Mouse (Mus musculus) embryonic facial prominence, embryonic 11.5 days (tissue): ENCODE measurements around the gene Calhm3. TPM values are rescaled to one million over a fixed set of nuclear protein-coding genes. Genes with fewer than 3 reads are reported as not detected.

Experiments used
- ATAC-seq: fragments of 200-750 bp; cut with Nextera tagmentation; replicated peaks from 2 replicates; pipeline ENCODE4 v1.8.0; 2017; ENCODE audit warnings: low read depth; ENCODE audit not compliant: insufficient number of reproducible peaks, low FRiP score, low TSS enrichment
- DNase-seq: peaks from one replicate; pipeline ENCODE4 v3.0.0-alpha.2; 2015; ENCODE audit warnings: low spot score
- H3K27ac ChIP-seq: fragments of 300-500 bp; sonication (generic); replicated peaks from 2 replicates; pipeline ENCODE4 v1.5.1; 2014; ENCODE audit warnings: mild to moderate bottlenecking, low read depth, low read length, control low read depth
- H3K27me3 ChIP-seq: fragments of 300-500 bp; sonication (generic); 2 replicates; pipeline ENCODE4 v1.6.1; 2014; ENCODE audit warnings: mild to moderate bottlenecking, low read length, moderate library complexity, mixed read lengths; ENCODE audit not compliant: control insufficient read depth, insufficient read depth
- H3K36me3 ChIP-seq: fragments of 300-500 bp; sonication (generic); replicated peaks from 2 replicates; pipeline ENCODE4 v1.6.1; 2014; ENCODE audit warnings: low read depth, mild to moderate bottlenecking, low read length, moderate library complexity, mixed read lengths; ENCODE audit not compliant: control insufficient read depth, insufficient read depth
- H3K4me1 ChIP-seq: fragments of 300-500 bp; sonication (generic); 2 replicates; pipeline ENCODE4 v1.6.1; 2014; ENCODE audit warnings: low read length, mixed read lengths; ENCODE audit not compliant: control insufficient read depth, insufficient read depth
- H3K4me2 ChIP-seq: fragments of 300-500 bp; sonication (generic); 2 replicates; pipeline ENCODE4 v1.6.1; 2014; ENCODE audit warnings: low read depth, mild to moderate bottlenecking, control low read depth, low read length, moderate library complexity
- H3K4me3 ChIP-seq: fragments of 300-500 bp; sonication (generic); 2 replicates; pipeline ENCODE4 v1.5.1; 2014; ENCODE audit warnings: low read depth, low read length, control low read depth
- H3K9ac ChIP-seq: fragments of 300-500 bp; sonication (generic); replicated peaks from 2 replicates; pipeline ENCODE4 v1.6.1; 2014; ENCODE audit warnings: mild to moderate bottlenecking, control low read depth, low read length
- H3K9me3 ChIP-seq: fragments of 300-500 bp; sonication (generic); replicated peaks from 2 replicates; pipeline ENCODE4 v1.6.1; 2016; ENCODE audit warnings: mild to moderate bottlenecking, low read length, inconsistent platforms, mixed read lengths; ENCODE audit not compliant: control insufficient read depth
- WGBS: fragments of 180-500 bp; shearing (Covaris S2); extraction: QIAGEN DNeasy Blood & Tissue Kit; methylation state at CpG from one replicate; pipeline ENCODE4 v1.1.7; 2014; 5-methylcytosine and 5-hydroxymethylcytosine counted together
- polyA plus RNA-seq: library from polyadenylated mRNA; unstranded; fragments of >200 nt; fragmentation: Nextera tagmentation; extraction: Ambion mirVana; gene quantifications from 2 replicates; pipeline ENCODE4 v1.2.1, GENCODE M21; 2014

Gene Calhm3
- polyA plus RNA-seq, 1 experiment from 2014 or later: not detected

DNA sequence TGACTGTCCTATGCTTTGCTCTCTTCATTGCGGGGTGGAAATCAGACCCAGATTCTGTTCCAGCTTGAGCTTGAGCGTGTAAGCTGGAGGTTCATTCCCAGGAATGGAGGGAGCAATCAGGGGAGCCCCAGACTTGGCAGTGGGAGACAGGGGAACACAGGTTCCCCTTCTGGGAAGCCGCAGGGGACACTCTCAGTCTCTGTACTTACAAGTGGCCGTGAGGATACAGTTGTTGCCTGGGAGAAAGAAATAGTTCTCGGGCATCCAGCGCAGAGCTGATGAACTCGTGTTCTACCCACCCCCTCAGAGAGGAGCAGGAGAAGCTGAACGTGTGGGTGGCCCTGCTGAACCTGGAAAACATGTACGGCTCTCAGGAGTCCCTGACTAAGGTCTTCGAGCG, 28.7 kb downstream of the Calhm3 start:
- Histone ChIP-seq H3K9me3 (no peaks in the 10 kb centered on the region), H3K36me3 (peaks cover 9% of the 10 kb centered on the region), H3K27me3 (no peaks in the 10 kb centered on the region), H3K9ac (no peak overlapping the region), H3K4me3 (no peak overlapping the region), H3K4me1 (no peaks in the 10 kb centered on the region), H3K4me2 (no peak overlapping the region), H3K27ac (no peak overlapping the region)
- WGBS: 93% methylated on average over 11 of the region's 11 CpGs
- ATAC-seq (no peak), DNase-seq (no peak)

DNA sequence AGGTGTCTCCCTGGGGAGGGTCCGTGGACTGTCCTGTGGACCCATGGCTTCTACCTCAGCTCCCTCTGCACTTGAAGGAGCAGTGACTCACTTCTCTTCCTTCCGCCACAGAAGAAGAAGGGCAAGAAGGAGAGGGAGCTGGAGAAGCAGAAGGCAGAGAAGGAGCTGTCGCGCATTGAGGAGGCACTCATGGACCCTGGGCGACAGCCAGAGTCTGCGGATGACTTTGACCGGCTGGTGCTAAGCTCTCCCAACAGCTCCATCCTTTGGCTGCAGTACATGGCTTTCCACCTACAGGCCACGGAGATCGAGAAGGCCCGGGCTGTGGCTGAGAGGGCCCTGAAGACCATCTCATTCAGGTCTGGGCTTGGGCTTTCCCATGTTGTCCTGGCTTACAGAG, 29.4 kb downstream of the Calhm3 start:
- Histone ChIP-seq H3K36me3 (peaks cover 9% of the 10 kb centered on the region), H3K27ac (no peak overlapping the region), H3K4me1 (no peaks in the 10 kb centered on the region), H3K9me3 (no peaks in the 10 kb centered on the region), H3K27me3 (no peaks in the 10 kb centered on the region), H3K9ac (no peak overlapping the region), H3K4me3 (no peak overlapping the region), H3K4me2 (no peak overlapping the region)
- ATAC-seq (no peak), DNase-seq (no peak)
- WGBS: 92% methylated on average over 10 of the region's 10 CpGs

DNA sequence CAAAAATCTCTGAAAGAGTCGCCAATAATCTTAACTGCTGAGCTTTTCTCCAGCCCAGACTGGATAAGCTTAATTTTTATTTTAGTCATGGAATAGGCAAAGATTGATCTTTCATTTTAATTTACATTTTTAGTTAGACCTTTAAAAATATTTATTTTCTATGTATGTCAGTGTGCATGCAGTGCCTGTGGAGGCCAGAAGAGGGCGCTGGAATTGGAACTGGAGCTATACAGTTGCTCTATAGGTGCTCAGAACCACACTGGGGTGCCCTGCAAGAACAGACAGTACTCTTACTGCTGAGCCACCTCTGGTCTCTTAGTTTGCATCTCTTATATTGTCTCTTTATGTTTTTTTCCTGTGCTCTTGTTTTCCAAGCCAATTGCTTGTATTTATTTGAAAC, 34.8 kb downstream of the Calhm3 start:
- Histone ChIP-seq H3K27ac (no peak overlapping the region), H3K4me3 (no peak overlapping the region), H3K4me2 (no peak overlapping the region), H3K27me3 (no peaks in the 10 kb centered on the region), H3K36me3 (peaks cover 3% of the 10 kb centered on the region), H3K9ac (no peak overlapping the region), H3K9me3 (no peaks in the 10 kb centered on the region), H3K4me1 (no peaks in the 10 kb centered on the region)
- no peak for ATAC-seq
- 37% methylated on average over 2 of the region's 2 CpGs for WGBS
- peak; percentile 63 for DNase-seq

DNA sequence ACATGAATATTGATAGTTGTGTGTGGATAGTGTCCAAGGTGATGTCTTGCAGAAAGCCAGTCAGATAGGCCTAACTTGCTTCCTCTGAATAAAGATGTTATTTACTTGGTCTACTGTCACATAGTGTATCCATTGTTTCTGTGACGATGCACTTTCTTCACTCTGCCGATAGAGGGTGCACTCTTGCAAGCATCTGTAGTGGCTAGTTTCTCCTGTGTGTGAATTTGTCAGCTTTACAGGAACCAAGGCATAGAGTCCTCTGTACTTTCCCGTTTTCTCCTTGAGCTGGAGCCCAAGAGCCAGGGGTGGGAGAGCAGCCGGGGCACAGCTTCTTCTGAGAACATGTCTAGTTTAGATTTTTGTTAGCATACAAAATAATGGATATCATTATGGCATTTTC, 36.5 kb downstream of the Calhm3 start:
- H3K9me3 ChIP-seq: no peaks in the 10 kb centered on the region
- H3K27me3 ChIP-seq: no peaks in the 10 kb centered on the region
- WGBS: 48% methylated on average over 4 of the region's 4 CpGs
- H3K27ac ChIP-seq: no peak overlapping the region
- H3K9ac ChIP-seq: no peak overlapping the region
- DNase-seq: peak; percentile 72
- ATAC-seq: no peak
- no peak overlapping the region for H3K4me2 ChIP-seq
- H3K4me3 ChIP-seq: no peak overlapping the region
- H3K36me3 ChIP-seq: peaks cover 11% of the 10 kb centered on the region
- no peaks in the 10 kb centered on the region for H3K4me1 ChIP-seq

DNA sequence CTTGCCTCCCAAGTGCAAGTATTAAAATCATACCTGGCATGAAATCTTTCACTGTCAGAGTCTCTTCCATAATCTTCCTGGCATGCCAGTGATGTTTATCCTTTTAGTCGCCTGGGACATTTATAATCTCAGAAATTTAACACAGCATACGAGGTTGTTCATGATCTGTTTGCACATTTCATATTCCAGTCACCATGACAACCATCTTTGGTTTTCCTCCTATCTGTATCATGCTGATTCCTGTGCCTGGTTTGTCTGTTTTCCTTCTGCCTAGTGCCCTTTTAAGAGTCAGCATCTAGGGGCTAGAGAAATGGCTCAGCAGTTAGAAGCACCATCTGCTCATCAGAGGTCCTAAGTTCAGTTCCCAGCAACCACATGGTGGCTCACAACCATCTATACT, 38.9 kb downstream of the Calhm3 start:
- 80% methylated on average over 2 of the region's 2 CpGs for WGBS
- no peak overlapping the region for H3K9ac ChIP-seq
- DNase-seq (no peak), ATAC-seq (no peak)
- no peak overlapping the region for H3K27ac ChIP-seq
- H3K4me2 ChIP-seq: no peak overlapping the region
- peaks cover 11% of the 10 kb centered on the region for H3K36me3 ChIP-seq
- no peak overlapping the region for H3K4me3 ChIP-seq
- H3K9me3 ChIP-seq: no peaks in the 10 kb centered on the region
- H3K4me1 ChIP-seq: no peaks in the 10 kb centered on the region
- no peaks in the 10 kb centered on the region for H3K27me3 ChIP-seq

DNA sequence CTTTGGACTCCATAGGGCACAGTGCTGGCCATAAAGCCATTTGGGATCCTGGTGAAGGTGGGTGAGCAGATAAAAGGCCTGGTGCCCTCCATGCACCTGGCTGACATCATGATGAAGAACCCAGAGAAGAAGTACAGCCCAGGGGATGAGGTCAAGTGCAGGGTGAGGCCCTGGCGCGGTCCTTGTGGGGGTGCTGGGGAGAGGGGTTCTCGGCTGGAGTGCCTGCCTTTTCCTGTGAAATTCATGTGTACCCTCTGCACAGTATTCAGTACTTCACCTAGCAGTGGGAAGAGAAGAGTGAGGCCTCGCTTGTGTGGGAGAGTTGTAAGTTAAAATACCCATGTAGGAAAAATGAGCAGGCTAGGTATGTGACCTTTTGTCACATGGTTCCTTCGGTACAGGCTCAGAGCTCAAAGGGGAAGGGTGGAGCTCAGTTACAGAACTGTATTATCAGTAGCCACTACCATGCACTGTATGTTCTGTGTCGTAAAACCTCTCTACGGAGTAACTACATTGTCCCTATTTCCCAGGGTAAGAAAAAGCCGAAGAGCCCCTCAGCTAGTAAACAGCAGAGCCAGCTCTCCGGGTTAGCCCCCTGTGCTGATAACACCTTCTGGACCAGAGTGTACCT, 52.8 kb downstream of the Calhm3 start:
- no peaks in the 10 kb centered on the region for H3K4me1 ChIP-seq
- no peak overlapping the region for H3K4me3 ChIP-seq
- DNase-seq: no peak
- H3K9me3 ChIP-seq: no peaks in the 10 kb centered on the region
- H3K4me2 ChIP-seq: no peak overlapping the region
- WGBS: 92% methylated on average over 9 of the region's 9 CpGs
- peaks cover 40% of the 10 kb centered on the region for H3K36me3 ChIP-seq
- no peaks in the 10 kb centered on the region for H3K27me3 ChIP-seq
- ATAC-seq: no peak
- H3K27ac ChIP-seq: no peak overlapping the region
- H3K9ac ChIP-seq: no peak overlapping the region

Other genes starting within 250 kb of the Calhm3 start
- 37.0 and 49.6 TPM in 2 replicates for gene Ina, start 143.1 kb downstream of the Calhm3 start, polyA plus RNA-seq
- gene Nt5c2, start 142.6 kb downstream of the Calhm3 start, polyA plus RNA-seq: 72.5 and 90.4 TPM in 2 replicates
- 35.8 and 38.1 TPM in 2 replicates for gene Pcgf6, start 106.9 kb downstream of the Calhm3 start, polyA plus RNA-seq
- gene Taf5, start 90.0 kb downstream of the Calhm3 start, polyA plus RNA-seq: 12.8 and 13.4 TPM in 2 replicates
- 1,038 and 1,047 TPM in 2 replicates for gene Usmg5, start 67.1 kb downstream of the Calhm3 start, polyA plus RNA-seq
- gene Pdcd11, start 67.0 kb downstream of the Calhm3 start, polyA plus RNA-seq: 8.9 and 9.3 TPM in 2 replicates
- 1.3 and 1.7 TPM in 2 replicates for gene Calhm2, start 19.5 kb downstream of the Calhm3 start, polyA plus RNA-seq
- not detected in 2 replicates for gene Calhm1, start 13.5 kb downstream of the Calhm3 start, polyA plus RNA-seq
- gene Neurl1a, start 21.1 kb upstream of the Calhm3 start, polyA plus RNA-seq: 2.9 and 3.2 TPM in 2 replicates